Mouse (Mus musculus): ENCODE results near the gene Dctpp1. TPM values are rescaled to one million over a fixed set of nuclear protein-coding genes. Genes with fewer than 3 reads are reported as not detected.

Gene Dctpp1
- polyA plus RNA-seq, 1 experiment from 2014 or later, result 96.8 TPM

GRCm38 (mm10) chr7:127224616-127225015 is 35.9 kb downstream of the Dctpp1 start:
- Histone ChIP-seq H3K27me3 (ENCODE audit: insufficient read depth, low read length) (no peaks in the 10 kb centered on the region), H3K4me2 (ENCODE audit: low read depth, low read length) (no peak overlapping the region), H3K9me3 (ENCODE audit: low read length) (no peaks in the 10 kb centered on the region), H3K36me3 (replicated peaks; ENCODE audit: insufficient read depth, low read length) (no peaks in the 10 kb centered on the region), H3K4me3 (ENCODE audit: low read depth, low read length) (no peak overlapping the region), H3K9ac (replicated peaks) (no peak overlapping the region), H3K4me1 (ENCODE audit: insufficient read depth) (peaks cover 33% of the 10 kb centered on the region), H3K27ac (ENCODE audit: low read depth) (peak overlapping the region; percentile 55)
- WGBS (ENCODE audit: insufficient replicate concordance), result 89% methylated on average over 6 of the region's 6 CpGs
- DNase-seq (no peak), ATAC-seq (no peak)
- no peak for TF ChIP-seq CTCF (IDR thresholded peaks at IDR 0.05; ENCODE audit: low read depth)
- no peak for TF ChIP-seq EP300 (IDR thresholded peaks at IDR 0.05; ENCODE audit: low read depth)

- no peaks in the 10 kb centered on the region for H3K36me3 ChIP-seq (replicated peaks; ENCODE audit: insufficient read depth, low read length)
- H3K4me2 ChIP-seq (ENCODE audit: low read depth, low read length), result no peak overlapping the region; the same call in 1 of the 2 replicates
- no peak for TF ChIP-seq CTCF (IDR thresholded peaks at IDR 0.05; ENCODE audit: low read depth)
- TF ChIP-seq EP300 (IDR thresholded peaks at IDR 0.05; ENCODE audit: low read depth), result peak; percentile 53; the same call in 1 of the 2 replicates
- no peak overlapping the region for H3K4me3 ChIP-seq (ENCODE audit: low read depth, low read length)
- peak; percentile 60 for ATAC-seq
- H3K4me1 ChIP-seq (ENCODE audit: insufficient read depth), result peaks cover 37% of the 10 kb centered on the region
- 74% methylated on average over 6 of the region's 6 CpGs for WGBS (ENCODE audit: insufficient replicate concordance)
- no peak overlapping the region for H3K9ac ChIP-seq (replicated peaks)
- H3K9me3 ChIP-seq (ENCODE audit: low read length), result no peaks in the 10 kb centered on the region
- H3K27ac ChIP-seq (ENCODE audit: low read depth), result peak overlapping the region; percentile 64
- no peaks in the 10 kb centered on the region for H3K27me3 ChIP-seq (ENCODE audit: insufficient read depth, low read length)
- DNase-seq, result no peak
These were observed 36.7 kb downstream of the Dctpp1 start for GRCm38 (mm10) chr7:127223515-127224478.

GRCm38 (mm10) chr7:127223106-127223505 is 37.4 kb downstream of the Dctpp1 start:
- no peak overlapping the region for H3K9ac ChIP-seq (replicated peaks)
- H3K27ac ChIP-seq (ENCODE audit: low read depth), result peak overlapping the region; percentile 64
- DNase-seq, result no peak

GRCm38 (mm10) chr7:127220440-127220839 is 40.1 kb downstream of the Dctpp1 start:
- H3K27ac ChIP-seq (ENCODE audit: low read depth), result no peak overlapping the region
- DNase-seq, result no peak

More at GRCm38 (mm10) chr7:127223106-127223505, 37.4 kb downstream of the Dctpp1 start:
- H3K4me1 ChIP-seq (ENCODE audit: insufficient read depth), result peaks cover 44% of the 10 kb centered on the region
- H3K36me3 ChIP-seq (replicated peaks; ENCODE audit: insufficient read depth, low read length), result no peaks in the 10 kb centered on the region
- no peak overlapping the region for H3K4me3 ChIP-seq (ENCODE audit: low read depth, low read length)
- H3K9me3 ChIP-seq (ENCODE audit: low read length), result no peaks in the 10 kb centered on the region
- H3K4me2 ChIP-seq (ENCODE audit: low read depth, low read length), result no peak overlapping the region; the same call in 1 of the 2 replicates
- no peak for ATAC-seq
- no peaks in the 10 kb centered on the region for H3K27me3 ChIP-seq (ENCODE audit: insufficient read depth, low read length)
- TF ChIP-seq EP300 (IDR thresholded peaks at IDR 0.05; ENCODE audit: low read depth) (no peak), CTCF (IDR thresholded peaks at IDR 0.05; ENCODE audit: low read depth) (no peak)
- 96% methylated on average over 3 of the region's 3 CpGs for WGBS (ENCODE audit: insufficient replicate concordance)

GRCm38 (mm10) chr7:127218670-127219069 is 41.8 kb downstream of the Dctpp1 start:
- Histone ChIP-seq H3K36me3 (replicated peaks; ENCODE audit: insufficient read depth, low read length) (peaks cover 9% of the 10 kb centered on the region; the same call in 1 of the 2 replicates), H3K9ac (replicated peaks) (peak overlapping the region; percentile 63), H3K4me2 (ENCODE audit: low read depth, low read length) (peak overlapping the region; percentile 69), H3K27ac (ENCODE audit: low read depth) (peak overlapping the region; percentile 84), H3K9me3 (ENCODE audit: low read length) (no peaks in the 10 kb centered on the region), H3K4me3 (ENCODE audit: low read depth, low read length) (peak overlapping the region; percentile 36; the same call in 1 of the 2 replicates), H3K27me3 (ENCODE audit: insufficient read depth, low read length) (no peaks in the 10 kb centered on the region), H3K4me1 (ENCODE audit: insufficient read depth) (peaks cover 42% of the 10 kb centered on the region)
- peak; percentile 58 for ATAC-seq
- TF ChIP-seq CTCF (IDR thresholded peaks at IDR 0.05; ENCODE audit: low read depth) (no peak), EP300 (IDR thresholded peaks at IDR 0.05; ENCODE audit: low read depth) (peak; percentile 87)
- DNase-seq, result no peak
- 51% methylated on average over 4 of the region's 4 CpGs for WGBS (ENCODE audit: insufficient replicate concordance)

More at GRCm38 (mm10) chr7:127220440-127220839, 40.1 kb downstream of the Dctpp1 start:
- Histone ChIP-seq H3K4me2 (ENCODE audit: low read depth, low read length) (no peak overlapping the region), H3K4me3 (ENCODE audit: low read depth, low read length) (no peak overlapping the region), H3K9me3 (ENCODE audit: low read length) (no peaks in the 10 kb centered on the region), H3K4me1 (ENCODE audit: insufficient read depth) (peaks cover 50% of the 10 kb centered on the region), H3K36me3 (replicated peaks; ENCODE audit: insufficient read depth, low read length) (no peaks in the 10 kb centered on the region), H3K27me3 (ENCODE audit: insufficient read depth, low read length) (no peaks in the 10 kb centered on the region), H3K9ac (replicated peaks) (no peak overlapping the region)
- no peak for ATAC-seq
- 65% methylated on average over 6 of the region's 6 CpGs for WGBS (ENCODE audit: insufficient replicate concordance)
- no peak for TF ChIP-seq EP300 (IDR thresholded peaks at IDR 0.05; ENCODE audit: low read depth)
- no peak for TF ChIP-seq CTCF (IDR thresholded peaks at IDR 0.05; ENCODE audit: low read depth)

All from liver, postnatal 0 days (tissue).